Mouse (Mus musculus) stomach, postnatal 0 days (tissue): Measurements from ENCODE around the gene St6galnac6.

ENCODE experiments used
- CTCF ChIP-seq: IDR thresholded peaks from 2 replicates; pipeline ENCODE4 v1.5.1; 2016; ENCODE audit warnings: antibody characterized with exemption, low read depth, mild to moderate bottlenecking, moderate library complexity
- EP300 ChIP-seq: optimal IDR thresholded peaks from 2 replicates; pipeline ENCODE3; 2016; ENCODE audit warnings: antibody characterized with exemption

- TF ChIP-seq CTCF, result no peak
- no peak for TF ChIP-seq EP300
Measured at GRCm38 (mm10) chr2:32655826-32656225, 56.3 kb downstream of the St6galnac6 start.
